Mouse (Mus musculus) olfactory bulb, adult 2 months (tissue): ENCODE results near the gene Oip5. TPM values are rescaled to one million over a fixed set of nuclear protein-coding genes. Genes with fewer than 3 reads are reported as not detected.
"Not testable (repeated sequence)": the region's sequence is repeated elsewhere in the genome, so short reads cannot be mapped to it uniquely, and the experiment has no call there.

Source experiments
- H3K27ac ChIP-seq: fragments of 200-500 bp; 2 replicates; pipeline ENCODE4 v1.5.1; 2012; ENCODE audit warnings: low read depth, low read length; ENCODE audit not compliant: insufficient read depth
- H3K4me1 ChIP-seq: fragments of 200-500 bp; 2 replicates; pipeline ENCODE4 v1.6.1; 2012; ENCODE audit warnings: low read length; ENCODE audit not compliant: control insufficient read depth, insufficient read depth
- H3K4me3 ChIP-seq: fragments of 200-500 bp; 2 replicates; pipeline ENCODE4 v1.5.1; 2012; ENCODE audit warnings: mild to moderate bottlenecking, low read depth, low read length, moderate library complexity; ENCODE audit not compliant: insufficient read depth
- CTCF ChIP-seq: fragments of 200-500 bp; IDR thresholded peaks from 2 replicates; pipeline ENCODE4 v1.5.1; 2012; ENCODE audit warnings: low read depth, mild to moderate bottlenecking, low read length, moderate library complexity; ENCODE audit not compliant: insufficient read depth
- POLR2A ChIP-seq: fragments of 200-500 bp; IDR thresholded peaks from 2 replicates; pipeline ENCODE4 v1.6.1; 2012; ENCODE audit warnings: mild to moderate bottlenecking, low read depth, low read length, moderate library complexity; ENCODE audit not compliant: insufficient read depth
- WGBS: fragments of 180-500 bp; shearing (Covaris S2); methylation state at CpG from one replicate; pipeline ENCODE4 v1.1.7; 2018; 5-methylcytosine and 5-hydroxymethylcytosine counted together
- polyA plus RNA-seq: library from polyadenylated mRNA; stranded (reverse); fragments of >200 nt; gene quantifications from 2 replicates; pipeline ENCODE4 v1.2.4, GENCODE M21; 2012; ENCODE audit warnings: low replicate concordance; ENCODE audit not compliant: missing spikeins, insufficient read depth, insufficient read length

Gene Oip5
- polyA plus RNA-seq, 1 experiment = not detected

GRCm38 (mm10) chr2:119617841-119618198 lies 449 bp downstream of the Oip5 start:
- 1% methylated on average over 13 of the region's 13 CpGs for WGBS
- Histone ChIP-seq H3K4me3 (peak overlapping the region; percentile 75), H3K4me1 (peaks cover 5% of the 10 kb centered on the region; the same call in 1 of the 2 replicates), H3K27ac (no peak overlapping the region)
- TF ChIP-seq CTCF (no peak), POLR2A (no peak)

- no peak overlapping the region for H3K27ac ChIP-seq
- no peak overlapping the region for H3K4me3 ChIP-seq
- no peak for TF ChIP-seq POLR2A
- no peak for TF ChIP-seq CTCF
- 94% methylated on average over 4 of the region's 4 CpGs for WGBS
- no peaks in the 10 kb centered on the region for H3K4me1 ChIP-seq
These were observed 11.2 kb downstream of the Oip5 start for GRCm38 (mm10) chr2:119607023-119607422.

GRCm38 (mm10) chr2:119605361-119605973 lies 12.8 kb downstream of the Oip5 start:
- Histone ChIP-seq H3K4me3 (no peak overlapping the region), H3K27ac (no peak overlapping the region), H3K4me1 (peaks cover 4% of the 10 kb centered on the region)
- TF ChIP-seq CTCF (no peak), POLR2A (no peak)
- 88% methylated on average over 6 of the region's 6 CpGs for WGBS

GRCm38 (mm10) chr2:119603909-119604308 lies 14.4 kb downstream of the Oip5 start:
- WGBS = 78% methylated on average over 2 of the region's 2 CpGs
- Histone ChIP-seq H3K27ac (no peak overlapping the region), H3K4me3 (no peak overlapping the region), H3K4me1 (peaks cover 6% of the 10 kb centered on the region)
- TF ChIP-seq CTCF = no peak
- no peak for TF ChIP-seq POLR2A

- WGBS = 68% methylated on average over 1 of the region's 1 CpGs
- TF ChIP-seq POLR2A = no peak
- TF ChIP-seq CTCF = no peak
- Histone ChIP-seq H3K27ac (no peak overlapping the region), H3K4me3 (no peak overlapping the region), H3K4me1 (peaks cover 6% of the 10 kb centered on the region)
These were observed 15.8 kb downstream of the Oip5 start for GRCm38 (mm10) chr2:119602488-119602887.

- H3K4me3 ChIP-seq, H3K27ac ChIP-seq: not testable (repeated sequence)
- H3K4me1 ChIP-seq = peaks cover 12% of the 10 kb centered on the region
- WGBS = 26% methylated on average over 3 of the region's 3 CpGs
These were observed 16.7 kb downstream of the Oip5 start for GRCm38 (mm10) chr2:119601575-119601974.

GRCm38 (mm10) chr2:119601027-119601426 lies 17.2 kb downstream of the Oip5 start:
- Histone ChIP-seq H3K4me3 (no peak overlapping the region), H3K27ac (no peak overlapping the region), H3K4me1 (peaks cover 12% of the 10 kb centered on the region)
- WGBS = 45% methylated on average over 4 of the region's 4 CpGs
- TF ChIP-seq POLR2A (no peak), CTCF (no peak)

- no peak overlapping the region for H3K27ac ChIP-seq
- H3K4me1 ChIP-seq = peaks cover 12% of the 10 kb centered on the region
- TF ChIP-seq CTCF (no peak), POLR2A (no peak)
- 66% methylated on average over 8 of the region's 8 CpGs for WGBS
- H3K4me3 ChIP-seq = no peak overlapping the region
These were observed 21.4 kb downstream of the Oip5 start for GRCm38 (mm10) chr2:119596781-119597330.

GRCm38 (mm10) chr2:119595308-119595707 lies 23.0 kb downstream of the Oip5 start:
- TF ChIP-seq CTCF (no peak), POLR2A (no peak)
- Histone ChIP-seq H3K4me1 (peaks cover 8% of the 10 kb centered on the region; the same call in 1 of the 2 replicates), H3K4me3 (no peak overlapping the region), H3K27ac (no peak overlapping the region)
- WGBS = 11% methylated on average over 4 of the region's 4 CpGs
